Mouse (Mus musculus): ENCODE measurements around the gene Hacd3.
"Not testable (repeated sequence)": the region's sequence is repeated elsewhere in the genome, so short reads cannot be mapped to it uniquely, and the experiment has no call there.

Hacd3 gene

DNA sequence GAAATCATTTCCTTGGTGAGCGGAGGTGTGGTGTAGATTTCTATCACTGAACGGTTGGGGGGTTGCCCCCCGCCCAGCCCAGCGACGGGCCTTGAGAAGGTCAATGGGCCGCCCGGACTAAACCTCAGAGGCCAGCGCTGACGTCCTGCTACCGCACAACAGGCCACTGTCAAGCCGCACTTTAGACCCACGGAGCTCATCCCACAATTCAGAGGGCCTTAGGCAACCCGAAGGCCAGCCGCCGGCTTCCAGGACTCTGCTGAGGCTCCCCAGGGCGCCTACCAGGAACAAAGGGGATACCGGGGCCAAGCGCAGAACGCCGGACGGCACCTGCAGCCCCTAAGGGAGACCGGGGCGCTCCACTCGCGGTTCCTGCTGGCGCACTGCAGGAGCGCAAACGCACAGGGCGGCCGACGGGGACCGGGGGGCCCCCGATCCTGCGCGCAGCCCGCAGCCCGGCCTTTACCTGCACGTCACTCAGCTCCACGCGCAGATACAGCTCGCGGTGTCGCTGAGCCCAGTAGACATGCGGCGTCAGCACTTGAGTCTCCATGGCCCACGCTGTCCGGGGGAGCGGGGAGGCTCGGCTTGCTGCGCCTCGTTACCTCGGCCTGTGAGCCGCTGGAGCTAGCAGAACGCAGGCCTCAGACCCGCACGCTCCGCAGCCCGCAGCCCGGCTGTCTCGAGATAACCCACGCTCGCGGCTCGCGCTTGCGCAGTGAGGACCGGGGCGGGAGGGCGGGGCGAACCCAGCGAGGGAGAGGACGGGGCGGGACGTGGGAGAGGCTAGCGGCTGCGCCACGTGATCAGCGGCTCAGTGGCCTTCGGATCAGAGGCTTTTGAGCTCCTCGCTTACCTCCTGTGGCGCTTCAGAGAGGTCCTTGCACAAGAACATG lies at the start of gene Hacd3:
Hacd3 (minus strand) TSS at position 703 of the 896 bp plus-strand sequence.
- peak; percentile 89 for DNase-seq (ENCODE audit: low spot score in 2 of 2)

DNA sequence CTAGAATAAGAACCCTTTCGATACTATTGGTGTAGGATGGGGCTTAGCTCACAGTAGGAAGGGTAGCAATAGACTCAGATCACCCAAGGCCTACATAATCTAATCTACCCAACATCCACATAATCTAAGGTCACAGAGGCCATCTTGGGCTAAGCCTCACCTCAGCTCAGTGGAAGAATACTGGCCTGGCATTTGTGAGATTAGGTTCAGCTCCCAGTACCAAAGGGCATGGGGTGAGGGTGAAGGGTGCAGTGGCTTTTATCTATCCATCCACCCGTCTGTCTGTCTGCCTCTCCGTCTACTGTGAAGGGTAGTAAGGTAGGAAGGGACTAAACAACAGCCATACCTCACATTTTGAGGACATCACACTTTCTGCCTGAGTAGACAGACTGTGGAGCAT lies 49.1 kb upstream of the Hacd3 start:
- no peak for DNase-seq (ENCODE audit: low spot score in 2 of 2)

DNA sequence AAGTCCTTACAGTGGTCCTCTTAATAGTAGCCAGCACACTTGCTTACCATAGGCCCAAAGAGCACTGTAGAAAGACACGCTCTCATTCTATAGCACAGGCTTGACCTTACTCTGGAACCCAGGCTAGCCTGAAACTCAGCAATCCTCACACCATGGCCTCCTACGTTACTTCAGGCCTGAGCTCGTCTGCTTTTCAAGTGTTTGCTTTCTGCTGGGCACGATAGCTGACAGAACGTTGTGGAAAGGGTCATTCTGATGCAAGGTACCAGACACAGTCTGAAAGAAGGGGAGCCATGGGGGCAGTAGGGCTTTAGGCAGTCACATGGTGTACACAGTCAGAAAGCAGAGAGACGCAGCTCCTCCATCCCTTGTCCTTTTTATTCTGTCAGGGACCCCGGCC lies 42.8 kb upstream of the Hacd3 start:
- no peak for DNase-seq (ENCODE audit: low spot score in 2 of 2)

DNA sequence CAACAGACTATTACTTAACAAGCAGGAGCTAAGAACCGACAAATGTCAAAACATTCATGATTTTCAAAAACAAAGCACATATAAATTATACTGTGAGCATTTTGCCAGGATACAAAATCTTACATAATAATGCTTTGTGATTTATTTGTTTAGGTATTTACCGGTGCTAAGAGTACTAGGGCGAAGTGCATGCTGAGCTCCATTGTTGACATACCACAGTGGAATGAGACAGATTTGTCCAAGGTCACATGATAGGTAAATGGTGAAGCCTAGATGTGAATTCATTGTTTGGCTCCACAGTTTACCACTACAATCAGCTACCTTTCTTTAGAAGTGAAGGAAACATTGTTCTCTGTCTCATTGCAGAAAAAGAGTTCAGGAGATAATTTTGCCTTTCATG lies 29.5 kb upstream of the Hacd3 start:
- DNase-seq (ENCODE audit: low spot score in 2 of 2), result no peak

DNA sequence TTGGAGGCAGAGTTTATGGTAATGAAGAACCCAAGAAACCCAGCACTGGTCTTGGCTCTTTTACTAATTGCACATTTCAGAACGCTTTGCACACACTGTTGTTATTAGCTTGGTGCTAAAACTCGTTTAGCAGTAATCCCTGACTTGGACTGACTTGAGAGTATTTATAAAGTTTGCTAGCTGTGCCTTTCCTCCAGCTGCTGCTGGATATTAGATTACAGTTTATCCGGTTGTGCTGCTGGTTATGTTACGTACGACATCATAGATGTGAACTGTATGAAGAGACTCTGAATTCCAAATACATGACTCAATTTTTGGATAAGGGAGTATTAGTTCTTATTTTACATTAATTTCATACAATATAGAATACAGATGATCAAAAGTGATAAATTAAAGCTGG lies 27.9 kb upstream of the Hacd3 start:
- DNase-seq (ENCODE audit: low spot score in 2 of 2), result no peak

DNA sequence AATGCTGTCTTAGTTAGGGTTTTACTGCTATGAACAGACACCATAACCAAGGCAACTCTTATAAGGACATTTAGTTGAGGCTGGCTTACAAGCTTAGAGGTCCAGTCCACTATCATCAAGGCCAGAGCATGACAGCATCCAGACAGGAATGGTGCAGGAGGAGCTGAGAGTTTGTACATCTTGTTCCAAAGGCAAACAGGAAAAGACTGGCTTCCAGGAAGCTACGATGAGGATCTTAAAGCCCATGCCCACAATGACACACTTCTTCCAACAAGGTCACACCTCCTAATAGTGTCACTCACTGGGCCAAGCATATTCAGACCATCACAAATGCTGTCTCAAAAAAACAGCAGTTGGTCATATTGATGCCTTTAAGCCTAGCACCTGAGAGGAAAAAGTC lies 25.5 kb upstream of the Hacd3 start:
- no peak for DNase-seq (ENCODE audit: low spot score in 2 of 2)

DNA sequence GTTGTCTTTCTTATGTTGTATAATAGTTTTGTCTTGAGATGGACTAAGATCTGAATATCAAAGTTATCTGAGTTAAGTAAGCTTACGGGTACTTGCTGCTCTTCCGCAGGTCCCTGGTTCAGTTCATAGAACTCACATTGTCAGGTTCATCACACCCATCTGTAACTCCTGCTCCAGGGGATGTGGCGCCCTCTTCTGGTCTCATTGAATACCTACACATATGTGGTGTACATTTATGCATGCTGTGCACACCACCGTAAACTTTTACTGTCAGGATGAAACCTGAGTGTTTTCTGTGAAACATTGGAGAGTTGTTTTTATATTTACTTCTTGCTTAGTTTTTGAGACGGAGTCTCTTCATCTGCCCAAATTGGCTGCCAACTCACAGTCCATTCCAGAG lies 19.9 kb upstream of the Hacd3 start:
- DNase-seq (ENCODE audit: low spot score in 2 of 2), result no peak

DNA sequence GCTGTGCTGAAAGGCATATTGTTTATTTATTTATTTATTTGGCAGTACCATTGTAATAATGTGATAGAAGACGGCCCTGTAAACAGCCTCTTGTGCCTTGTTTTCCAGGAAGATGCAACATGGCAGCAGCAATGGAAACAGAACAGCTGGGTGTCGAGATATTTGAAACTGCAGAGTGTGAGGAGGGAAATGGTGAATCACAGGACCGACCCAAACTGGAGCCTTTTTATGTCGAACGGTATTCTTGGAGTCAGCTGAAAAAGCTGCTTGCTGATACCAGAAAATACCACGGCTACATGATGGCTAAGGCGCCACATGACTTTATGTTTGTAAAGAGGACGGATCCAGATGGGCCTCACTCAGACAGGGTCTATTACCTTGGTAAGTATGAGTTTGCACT lies 15.4 kb upstream of the Hacd3 start:
- DNase-seq (ENCODE audit: low spot score in 2 of 2), result no peak

DNA sequence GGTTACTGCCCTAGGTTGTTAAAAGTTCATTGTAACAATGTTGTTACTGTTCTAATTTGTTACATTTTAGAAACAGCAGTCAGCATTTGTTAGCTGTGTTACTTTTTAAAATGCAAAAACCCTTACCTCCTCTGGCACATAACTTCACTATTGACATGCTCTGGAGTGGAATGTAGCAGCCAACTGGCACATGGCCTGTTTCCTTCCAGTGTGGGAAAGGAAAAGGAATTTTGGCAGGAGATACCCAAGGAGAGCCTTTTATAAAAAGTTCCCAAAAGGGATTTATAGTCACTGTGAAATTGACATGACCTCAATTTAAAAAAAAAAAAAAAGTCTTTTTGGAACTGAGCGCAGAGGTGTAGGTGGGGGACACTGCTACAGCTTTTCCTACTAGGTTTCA lies 15.0 kb upstream of the Hacd3 start:
- DNase-seq (ENCODE audit: low spot score in 2 of 2), result peak in 1 of 2 experiments; percentile 40

DNA sequence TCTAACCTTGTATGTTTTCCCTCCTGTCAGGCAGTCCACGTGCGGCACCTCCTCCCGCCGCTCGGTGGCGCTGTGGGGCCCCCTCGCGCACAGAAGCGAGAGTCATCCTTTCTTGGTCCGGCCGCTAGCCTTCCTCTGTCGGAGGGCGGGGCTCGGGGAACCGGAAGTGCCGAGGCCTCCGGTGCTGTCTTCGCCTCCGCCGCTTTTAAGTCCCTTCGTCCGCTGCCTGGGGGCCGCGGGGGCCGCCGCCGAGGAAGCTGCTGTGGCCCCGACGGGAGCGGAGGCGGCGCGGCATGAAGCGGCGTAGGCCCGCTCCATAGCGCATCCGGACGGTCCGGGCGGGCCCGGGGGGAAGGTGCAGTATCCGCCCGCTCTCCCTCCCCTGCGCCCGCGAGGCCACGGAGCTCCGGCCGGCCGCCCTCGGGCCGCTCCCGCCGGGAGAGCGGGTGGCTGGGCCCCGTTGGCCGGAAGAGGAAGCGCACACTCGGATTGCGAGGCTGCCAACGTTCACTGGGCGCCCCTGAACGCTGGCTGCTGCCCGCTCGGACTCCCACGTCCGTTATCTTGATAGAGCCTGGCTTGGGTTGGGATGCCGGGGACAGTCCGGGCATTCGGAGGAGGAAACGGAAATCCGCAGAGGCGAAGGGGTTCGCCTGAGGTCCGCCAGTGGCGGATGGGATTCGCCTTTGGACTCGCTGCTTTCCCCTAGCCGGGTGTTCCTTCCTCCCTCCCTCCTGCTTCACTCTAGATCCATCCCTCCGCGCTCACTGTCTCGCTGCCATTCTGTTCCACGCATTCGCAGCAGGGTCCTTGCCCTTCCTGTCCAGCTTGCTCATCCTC lies 11.0 kb upstream of the Hacd3 start, which contains the start of gene Dpp8:
Dpp8 (plus strand) TSS at position 146 of the 840 bp plus-strand sequence.
- DNase-seq (ENCODE audit: low spot score in 2 of 2), result peak; percentile 91 to 94

DNA sequence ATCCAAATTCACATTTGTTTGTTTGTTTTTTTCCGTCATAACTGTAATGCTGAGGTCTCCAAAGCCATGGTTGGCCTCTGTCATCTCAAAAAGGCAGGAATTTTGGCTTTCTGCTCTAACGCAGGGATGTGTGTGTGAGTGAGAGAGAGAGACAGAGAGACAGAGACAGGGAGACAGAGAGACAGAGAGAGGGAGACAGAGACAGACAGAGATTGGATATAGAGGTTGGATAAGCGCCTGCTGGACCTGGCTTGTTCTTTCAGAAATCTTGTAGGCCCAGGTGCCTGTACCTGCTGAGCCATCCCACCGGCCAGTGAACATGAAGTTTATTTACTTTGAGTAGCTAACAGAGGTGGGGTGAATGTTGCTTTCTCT lies 10.4 kb upstream of the Hacd3 start:
- DNase-seq (ENCODE audit: low spot score in 2 of 2), result no peak

DNA sequence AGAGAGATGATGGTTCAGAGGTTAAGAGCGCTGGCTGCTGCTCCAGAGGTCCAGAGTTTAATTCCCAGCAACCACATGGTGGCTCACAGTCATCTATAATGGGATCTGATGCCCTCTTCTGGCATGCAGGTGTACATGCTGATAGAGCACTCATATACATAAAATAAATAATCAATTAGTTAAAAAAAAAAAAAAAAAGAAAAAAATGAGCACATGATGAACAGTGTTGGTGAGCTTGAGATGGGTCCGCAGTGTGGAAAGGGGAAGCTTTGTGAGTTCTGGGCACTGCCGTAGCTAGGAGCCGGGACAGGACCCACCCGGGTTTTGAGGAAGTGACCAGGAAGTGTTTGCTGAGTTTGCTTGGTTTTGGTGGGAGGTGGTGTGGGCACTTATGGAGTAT lies 9.9 kb upstream of the Hacd3 start:
- not testable (repeated sequence) for DNase-seq (ENCODE audit: low spot score in 2 of 2)

DNA sequence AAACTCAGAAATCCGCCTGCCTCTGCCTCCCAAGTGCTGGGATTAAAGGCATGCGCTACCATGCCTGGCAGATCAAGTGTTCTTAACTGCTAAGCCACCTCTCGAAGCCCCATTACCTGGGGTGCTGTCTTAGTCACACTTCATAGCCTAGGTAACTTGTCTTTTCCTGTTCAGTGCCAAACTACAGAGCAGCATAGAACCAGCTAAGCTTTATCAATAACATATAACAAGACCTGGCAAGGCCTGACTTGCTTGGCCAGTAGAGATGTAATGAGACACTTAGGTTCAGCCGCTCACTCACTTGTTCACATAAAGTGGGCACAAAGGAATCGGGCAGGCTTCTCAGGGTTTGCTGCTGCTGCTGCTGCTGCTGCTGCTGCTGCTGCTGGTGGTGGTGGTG lies 6.8 kb upstream of the Hacd3 start:
- no peak for DNase-seq (ENCODE audit: low spot score in 2 of 2)

DNA sequence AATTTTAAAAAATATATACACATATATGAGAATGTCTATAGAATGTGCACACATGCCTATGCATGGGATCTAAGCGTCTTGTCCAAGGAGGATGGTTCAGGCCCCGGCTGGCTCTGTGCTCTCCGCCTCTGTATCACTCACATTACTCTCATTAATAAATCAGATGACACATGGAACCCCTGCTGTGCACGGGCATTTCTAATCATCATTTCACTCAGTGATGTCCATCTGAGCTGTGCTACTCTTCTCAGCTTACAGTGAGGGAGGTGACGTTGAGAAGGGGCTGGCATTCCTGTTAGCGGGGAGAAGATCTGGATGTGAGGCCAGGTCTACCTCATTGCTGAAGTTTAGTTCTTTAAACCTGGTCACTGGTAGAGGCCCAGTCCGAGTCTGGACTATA lies 5.7 kb upstream of the Hacd3 start:
- DNase-seq (ENCODE audit: low spot score in 2 of 2), result no peak

DNA sequence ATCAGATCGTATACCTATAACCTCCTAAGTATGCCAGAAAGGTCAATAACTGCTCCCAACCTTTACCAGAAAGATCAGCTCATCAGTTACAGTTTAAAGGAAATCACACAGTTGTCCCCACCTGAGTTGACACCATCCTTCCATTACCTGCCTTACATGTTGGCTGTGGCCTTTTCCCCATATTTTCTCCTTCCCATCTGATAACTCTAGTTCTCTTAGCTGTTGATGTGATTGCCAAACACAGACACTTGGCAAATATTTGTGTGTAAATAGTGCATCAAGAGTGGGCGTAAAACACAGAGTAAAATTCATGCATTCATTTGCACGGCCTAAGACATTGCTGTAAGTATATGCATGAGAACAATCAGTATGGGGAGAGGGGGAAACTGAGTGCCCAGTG lies 2.0 kb upstream of the Hacd3 start:
- no peak for DNase-seq (ENCODE audit: low spot score in 2 of 2)

DNA sequence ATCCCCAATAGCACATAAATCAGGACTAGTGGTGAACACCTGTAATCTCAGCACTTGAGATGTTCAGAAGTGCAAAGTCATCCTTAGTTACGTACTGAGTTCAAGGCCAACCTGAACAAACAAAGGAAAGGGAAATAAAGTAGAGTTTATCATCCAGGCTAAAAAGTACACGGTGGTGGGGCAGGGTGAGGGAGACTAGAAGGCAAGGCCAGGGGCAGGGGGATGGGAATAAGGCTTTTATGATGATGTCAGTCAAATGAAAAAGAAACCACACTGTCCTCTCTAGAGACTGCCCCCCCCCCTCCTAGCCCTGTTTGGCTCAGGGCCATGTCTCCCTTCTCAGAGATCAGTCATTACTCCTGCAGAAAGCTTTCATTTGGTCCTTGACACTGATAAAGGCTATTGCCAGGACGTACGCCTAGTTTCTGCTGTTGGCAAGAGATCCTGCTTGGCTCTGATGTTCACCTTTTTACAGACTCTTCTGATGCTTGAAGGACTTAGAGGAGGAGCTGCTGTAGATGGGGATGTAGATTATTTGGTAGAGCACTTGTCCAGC lies 1.2 kb upstream of the Hacd3 start:
- DNase-seq (ENCODE audit: low spot score in 2 of 2), result no peak

DNA sequence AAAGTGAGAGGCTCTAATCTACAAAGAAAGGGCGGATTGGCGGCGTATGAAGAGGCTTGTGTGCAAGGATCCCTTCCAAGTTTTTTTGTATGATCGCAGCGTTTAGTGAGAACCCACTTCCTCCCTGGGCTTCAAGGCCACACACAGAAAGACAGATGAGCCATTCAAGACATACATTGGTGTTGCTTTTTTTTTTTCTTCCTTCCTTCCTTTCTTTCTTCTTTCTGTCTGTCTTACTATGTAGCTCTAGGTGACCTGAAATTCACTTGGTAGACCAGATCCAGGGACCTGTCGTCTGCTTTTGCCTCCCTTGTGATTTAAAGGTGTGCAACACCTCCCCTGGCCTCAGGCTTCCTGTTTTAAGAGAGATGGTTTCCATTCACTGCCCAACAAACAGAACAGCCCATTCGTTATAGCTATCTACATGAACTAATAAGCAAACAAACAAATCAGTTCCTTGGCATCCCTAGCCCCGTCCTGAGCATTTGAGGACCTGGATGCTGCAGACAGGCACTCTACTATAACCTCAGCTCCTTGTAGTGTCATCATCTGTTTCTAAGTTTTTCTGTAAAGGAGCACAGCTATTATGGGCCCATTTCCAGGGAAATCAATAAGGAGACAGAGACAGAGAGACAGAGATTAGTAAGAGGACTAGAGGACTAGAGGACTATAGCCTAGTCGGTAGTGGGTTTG lies 540 bp upstream of the Hacd3 start:
- DNase-seq (ENCODE audit: low spot score in 2 of 2), result no peak

DNA sequence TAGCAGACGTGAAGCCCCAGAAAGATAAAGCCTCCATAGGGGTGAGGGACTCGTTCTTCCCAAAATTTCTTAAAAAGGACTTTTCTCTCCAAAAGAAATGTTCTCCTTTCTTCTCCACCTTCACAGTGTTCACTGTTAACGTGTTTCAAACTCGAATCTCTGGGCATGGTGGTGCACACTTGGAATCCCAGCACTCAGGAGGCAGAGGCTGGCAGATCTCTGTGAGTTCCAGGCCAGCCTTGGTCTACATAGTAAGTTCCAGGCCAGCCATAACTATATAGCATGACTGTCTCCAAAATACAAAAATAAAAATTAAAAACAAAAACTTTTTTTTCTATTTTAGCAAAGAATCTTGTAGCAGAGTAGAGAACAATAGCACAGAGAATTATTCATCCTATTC lies 1.4 kb downstream of the Hacd3 start:
- DNase-seq (ENCODE audit: low spot score in 2 of 2), result no peak

DNA sequence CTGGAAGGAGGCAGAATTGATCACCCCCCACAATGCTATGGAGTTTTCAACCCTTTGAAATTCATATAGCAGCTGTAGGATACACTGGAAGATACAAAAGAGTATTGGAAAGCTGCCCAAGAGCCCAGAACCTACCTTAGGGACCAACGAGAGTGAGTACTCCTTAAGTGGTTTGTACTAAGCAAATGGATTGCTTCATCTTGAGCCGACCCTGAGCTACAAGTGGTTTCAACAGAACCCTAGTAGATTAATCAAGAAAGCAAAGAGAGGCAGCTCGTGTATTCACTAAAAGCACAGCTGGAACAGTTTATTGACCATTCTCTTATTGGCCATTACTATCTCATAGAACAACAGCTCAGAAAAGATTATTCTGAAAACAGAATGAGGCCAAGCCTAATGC lies 2.3 kb downstream of the Hacd3 start:
- DNase-seq (ENCODE audit: low spot score in 2 of 2), result no peak

DNA sequence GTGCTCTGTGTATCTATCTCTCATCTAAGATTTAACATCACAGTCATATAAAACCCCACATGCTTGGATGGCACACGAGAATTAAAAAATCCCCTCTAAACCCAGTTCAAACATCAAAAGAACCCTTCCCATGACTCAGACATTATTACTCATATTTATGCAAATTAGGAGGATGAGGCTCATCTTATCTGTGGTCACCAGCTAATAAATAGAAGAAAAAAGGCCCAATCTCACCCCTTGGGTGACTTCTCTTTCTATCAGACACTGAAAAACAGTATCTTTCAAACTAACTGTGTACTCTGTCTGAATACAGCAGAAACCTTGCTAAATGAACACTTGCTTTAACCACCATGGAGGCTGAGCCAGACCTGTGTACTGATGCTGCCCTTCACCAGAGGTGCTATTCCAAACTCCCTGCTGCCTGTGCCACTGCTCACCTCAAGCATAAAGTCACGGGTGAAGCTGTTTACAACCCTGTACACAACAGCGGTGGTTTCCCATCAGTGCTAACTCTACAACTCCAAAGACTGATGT lies 2.8 kb downstream of the Hacd3 start:
- no peak for DNase-seq (ENCODE audit: low spot score in 2 of 2)

DNA sequence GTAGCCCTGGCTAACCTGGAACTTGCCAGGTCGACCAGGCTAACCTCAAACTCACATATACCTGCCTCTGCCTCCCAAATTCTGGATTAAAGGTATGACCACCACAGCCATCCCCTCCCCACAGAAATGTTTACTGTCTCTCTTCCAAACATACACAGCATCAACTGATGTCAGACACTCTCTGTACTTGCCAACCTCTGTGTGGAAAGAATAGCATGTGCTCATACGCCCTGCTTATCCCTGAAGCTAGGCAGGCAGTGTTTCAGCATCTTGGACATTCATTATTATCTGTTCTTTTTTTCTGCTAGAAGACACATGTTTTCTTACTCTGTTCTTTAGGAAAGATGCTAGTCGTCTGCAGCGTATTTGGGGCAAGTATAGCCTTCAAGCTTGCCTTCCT lies 3.6 kb downstream of the Hacd3 start:
- DNase-seq (ENCODE audit: low spot score in 2 of 2), result no peak
